Mouse (Mus musculus) heart, postnatal 0 days (tissue): ENCODE results near the gene Vwa2.

ENCODE experiments used
- CTCF ChIP-seq: IDR thresholded peaks from 2 replicates; pipeline ENCODE4 v1.5.1; 2016; ENCODE audit warnings: antibody characterized with exemption, control low read depth, low read depth
- EP300 ChIP-seq: IDR thresholded peaks from 2 replicates; pipeline ENCODE4 v1.6.1; 2016; ENCODE audit warnings: antibody characterized with exemption, low read depth

DNA sequence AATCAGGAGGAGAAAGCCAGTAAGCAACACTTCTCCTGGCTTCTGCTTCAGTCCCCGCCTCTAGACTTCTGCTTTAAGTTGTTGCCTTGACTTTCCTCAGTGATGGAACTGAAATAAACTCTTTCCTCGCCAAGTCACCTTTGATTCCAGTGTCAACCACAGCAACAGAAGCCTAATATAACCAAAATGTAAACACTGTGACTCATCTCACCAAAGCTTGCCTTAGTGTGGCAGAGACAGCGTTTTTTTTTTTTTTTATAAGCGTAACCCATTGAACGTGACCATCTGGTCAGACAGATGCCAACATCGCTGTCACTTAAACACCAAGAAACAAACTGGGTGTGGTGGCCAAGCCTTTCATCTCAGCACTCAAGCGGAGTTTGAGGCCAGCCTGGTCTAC, 68.2 kb downstream of the Vwa2 start:
- TF ChIP-seq CTCF = no peak
- no peak for TF ChIP-seq EP300
